ENCODE assay signal across 7 mouse cellular contexts in genomic region chr17:32947215-32947914, GRCm38 (mm10). TPM values are rescaled to one million over a fixed set of nuclear protein-coding genes. Genes with fewer than 3 reads are reported as not detected.
DNase-seq lines count a peak whose midpoint lies in the region; ATAC-seq lines count a peak whose summit lies in the region.

Cyp4f13 (minus strand) TSS chr17:32947402.

- intact Hi-C loops in gastrocnemius, postnatal 36 days (cut with DNase I): loop anchor here (5.0 kb wide), 2 partner anchors 40 to 180 kb away; no protein-coding TSS in a partner anchor
- intact Hi-C loops in left cerebral cortex, postnatal 36 days (cut with DNase I): no loop called here

- H3K4me3 ChIP-seq in intestine, embryonic 16.5 days (ENCODE audit: low read length): peak within 1 kb of the TSS; percentile 74
- H3K4me3 ChIP-seq in midbrain, embryonic 11.5 days (ENCODE audit: low read depth, low read length): peak within 1 kb of the TSS; percentile 20; the same call in 1 of the 2 replicates

- peak within 1 kb of the TSS; percentile 92 for H3K4me2 ChIP-seq in intestine, embryonic 16.5 days (ENCODE audit: low read depth, low read length)
- peak within 1 kb of the TSS; percentile 25 for H3K4me2 ChIP-seq in midbrain, embryonic 11.5 days

- peak within 1 kb of the TSS; percentile 77 for H3K27ac ChIP-seq in intestine, embryonic 16.5 days (ENCODE audit: low read length)
- no peak within 1 kb of the TSS for H3K27ac ChIP-seq in midbrain, embryonic 11.5 days (ENCODE audit: low read depth, low read length)

- H3K9ac ChIP-seq in intestine, embryonic 16.5 days (ENCODE audit: low read depth, low read length): peak within 1 kb of the TSS; percentile 89
- H3K9ac ChIP-seq in midbrain, embryonic 11.5 days (ENCODE audit: low read length): no peak within 1 kb of the TSS

- no peaks in the 10 kb centered on the region for H3K27me3 ChIP-seq in intestine, embryonic 16.5 days (replicated peaks; ENCODE audit: control insufficient read depth, insufficient read depth, low read length)
- H3K27me3 ChIP-seq in midbrain, embryonic 11.5 days (ENCODE audit: control insufficient read depth, insufficient read depth, low read length): no peaks in the 10 kb centered on the region

- peak; percentile 98 to 99 for DNase-seq in adrenal gland, adult 18-20 months (ENCODE audit: low spot score in 2 of 2)
- peak; percentile 34 for DNase-seq in embryo, embryonic 11.5 days (ENCODE audit: low read depth, low spot score)
- peak; percentile 98 to 100 for DNase-seq in gastrocnemius, postnatal 36 days
- peak; percentile 88 to 89 for DNase-seq in left cerebral cortex, postnatal 36 days (ENCODE audit: low spot score in 2 of 2)
- DNase-seq in midbrain, embryonic 11.5 days (ENCODE audit: low spot score, missing footprints): peak; percentile 91
- DNase-seq in skeletal muscle tissue, adult 2 months (ENCODE audit: low read depth, low spot score): peak; percentile 92

- H3K4me1 ChIP-seq in intestine, embryonic 16.5 days (ENCODE audit: control insufficient read depth, insufficient read depth, low read length): peaks cover 15% of the 10 kb centered on the region
- no peaks in the 10 kb centered on the region for H3K4me1 ChIP-seq in midbrain, embryonic 11.5 days (ENCODE audit: control insufficient read depth, insufficient read depth, low read length)

- WGBS in intestine, embryonic 16.5 days: 16% methylated on average over 12 of the region's 12 CpGs
- WGBS in midbrain, embryonic 11.5 days: 47% methylated on average over 12 of the region's 12 CpGs

- H3K36me3 ChIP-seq in intestine, embryonic 16.5 days (ENCODE audit: control insufficient read depth, insufficient read depth, low read length): no peaks in the 10 kb centered on the region
- H3K36me3 ChIP-seq in midbrain, embryonic 11.5 days (ENCODE audit: control insufficient read depth, insufficient read depth, low read length): no peaks in the 10 kb centered on the region

- no peaks in the 10 kb centered on the region for H3K9me3 ChIP-seq in intestine, embryonic 16.5 days (ENCODE audit: control insufficient read depth, low read length)
- H3K9me3 ChIP-seq in midbrain, embryonic 11.5 days (ENCODE audit: control insufficient read depth, low read length): no peaks in the 10 kb centered on the region

- ATAC-seq in intestine, embryonic 16.5 days: peak; percentile 99
- 0 out of 2 replicates have a peak, but pooled peaks have one; percentile 55 for ATAC-seq in midbrain, embryonic 11.5 days (ENCODE audit: low FRiP score)

RNA-seq across cellular contexts. Expression of gene Cyp4f13, which starts in this region (rescaled TPM):
- total RNA-seq in adrenal gland, adult 18-20 months (2021): 10 to 100 TPM; 49.7 to 67.3 TPM
- total RNA-seq in gastrocnemius, postnatal 36 days (2021): 10 to 100 TPM in 1 of 2 experiments, 1 to 10 TPM in 1; 8.6 to 10.8 TPM
- 30.5 and 36.7 TPM in 2 replicates for polyA plus RNA-seq in intestine, embryonic 16.5 days (2015; fragmentation: Nextera tagmentation; extraction: Ambion mirVana)
- 10 to 100 TPM; 17.2 to 21.7 TPM for total RNA-seq in left cerebral cortex, postnatal 36 days (2021)
- polyA plus RNA-seq in midbrain, embryonic 11.5 days (2014; fragmentation: Nextera tagmentation; extraction: Ambion mirVana): 2.0 and 2.2 TPM in 2 replicates

Comparison
In these comparisons a context has a peak if more than half of its experiments do, and no peak if none do; other contexts are left out.
1. DNase-seq: peak in every context shown above with its lines; median percentile 99 in gastrocnemius, postnatal 36 days; 98 in adrenal gland, adult 18-20 months; 92 in skeletal muscle tissue, adult 2 months; 91 in midbrain, embryonic 11.5 days; 88 in left cerebral cortex, postnatal 36 days; 34 in embryo, embryonic 11.5 days.